14 mouse cellular contexts compared by ENCODE assay signal in the genomic region with DNA sequence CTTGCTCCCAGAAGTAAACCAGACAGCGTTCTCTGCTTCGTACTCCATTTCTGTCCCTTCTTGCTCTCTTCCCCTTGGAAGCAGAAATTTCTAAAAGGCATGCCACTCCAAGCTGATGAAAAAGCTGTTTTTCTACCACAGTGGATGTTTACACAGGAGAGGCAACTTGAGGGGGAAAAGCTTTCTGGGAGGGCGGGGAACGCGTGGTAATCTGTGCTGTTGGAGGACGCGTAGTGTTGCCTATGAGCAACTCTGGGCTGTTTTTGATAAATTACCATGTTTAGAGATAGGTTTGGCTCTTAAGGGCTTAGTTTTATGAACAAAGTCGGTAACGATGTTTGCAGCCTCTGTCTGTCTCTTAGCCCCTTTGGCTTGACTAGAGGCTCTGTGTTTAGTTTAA. TPM values are rescaled to one million over a fixed set of nuclear protein-coding genes. Genes with fewer than 3 reads are reported as not detected.
DNase-seq lines count a peak whose midpoint lies in the region; ATAC-seq and TF ChIP-seq lines count a peak whose summit lies in the region.
"Had no signal": no experiment of that assay in that cellular context is flagged by ENCODE, and none has a peak within 500 bp of the region (broad histone marks: within the 10 kb centered on the region; RNA-seq: fewer than 3 reads in every experiment).

No protein-coding gene starts in this region.

- ATAC-seq in heart, postnatal 0 days (ENCODE audit: insufficient read depth, low read depth) = no peak
- peak; percentile 74 for ATAC-seq in forebrain, embryonic 16.5 days
- no peak for ATAC-seq in midbrain, embryonic 12.5 days (ENCODE audit: low FRiP score, low read depth)

- no peaks in the 10 kb centered on the region for H3K9me3 ChIP-seq in heart, postnatal 0 days (replicated peaks; ENCODE audit: control insufficient read depth, low read length)
- H3K9me3 ChIP-seq in forebrain, embryonic 16.5 days (ENCODE audit: control insufficient read depth, low read length) = no peaks in the 10 kb centered on the region
- H3K9me3 ChIP-seq in midbrain, embryonic 12.5 days = no peaks in the 10 kb centered on the region

- no peak overlapping the region for H3K4me2 ChIP-seq in heart, postnatal 0 days (ENCODE audit: low read depth, low read length)
- H3K4me2 ChIP-seq in forebrain, embryonic 16.5 days (ENCODE audit: low read length) = peak overlapping the region; percentile 61
- H3K4me2 ChIP-seq in midbrain, embryonic 12.5 days (replicated peaks) = peak overlapping the region; percentile 14; the same call in 1 of the 2 replicates

- peaks cover 21% of the 10 kb centered on the region for H3K4me1 ChIP-seq in heart, postnatal 0 days (ENCODE audit: control insufficient read depth, insufficient read depth)
- H3K4me1 ChIP-seq in forebrain, embryonic 16.5 days (replicated peaks; ENCODE audit: control insufficient read depth, insufficient read depth, low read length) = peaks cover 82% of the 10 kb centered on the region
- H3K4me1 ChIP-seq in midbrain, embryonic 12.5 days = peaks cover 83% of the 10 kb centered on the region

- no peak for DNase-seq in heart, postnatal 0 days (ENCODE audit: low spot score)
- no peak for DNase-seq in heart, adult 8-10 months (ENCODE audit: low spot score)
- peak; percentile 93 for DNase-seq in brain, embryonic 14.5 days (ENCODE audit: low read depth)
- DNase-seq in urinary bladder, postnatal 10 days (ENCODE audit: low spot score) = no peak
- no peak for DNase-seq in thymus, postnatal 10 days (ENCODE audit: low spot score in 2 of 2)
- DNase-seq in thymus, adult 18-20 months = no peak
- DNase-seq: gastrocnemius, postnatal 14 days; kidney, postnatal 14 days; left cerebral cortex, postnatal 4 days; thymus, postnatal 4 days had no signal

- no peak for TF ChIP-seq EP300 in heart, postnatal 0 days (IDR thresholded peaks at IDR 0.05; ENCODE audit: low read depth)

- no peak overlapping the region; the same call in 1 of the 2 replicates for H3K27ac ChIP-seq in heart, postnatal 0 days (ENCODE audit: low read depth)
- H3K27ac ChIP-seq in forebrain, embryonic 16.5 days (ENCODE audit: low read length) = peak overlapping the region; percentile 97
- H3K27ac ChIP-seq in midbrain, embryonic 12.5 days (replicated peaks) = peak overlapping the region; percentile 49; the same call in 1 of the 2 replicates

- 61% methylated on average over 9 of the region's 9 CpGs for WGBS in heart, postnatal 0 days
- 10% methylated on average over 9 of the region's 9 CpGs for WGBS in forebrain, embryonic 16.5 days
- 52% methylated on average over 9 of the region's 9 CpGs for WGBS in midbrain, embryonic 12.5 days

- no peak for TF ChIP-seq POLR2A in brain, embryonic 14.5 days (IDR thresholded peaks at IDR 0.05; ENCODE audit: borderline replicate concordance, extremely low read depth, insufficient read depth, insufficient read length, poor library complexity, severe bottlenecking)

- no peak overlapping the region for H3K4me3 ChIP-seq in heart, postnatal 0 days (ENCODE audit: low read depth, low read length)
- H3K4me3 ChIP-seq in forebrain, embryonic 16.5 days (replicated peaks; ENCODE audit: low read length) = peak overlapping the region; percentile 20
- H3K4me3 ChIP-seq in midbrain, embryonic 12.5 days = no peak overlapping the region
- H3K4me3 ChIP-seq: myocyte had no signal

- H3K9ac ChIP-seq in heart, postnatal 0 days (replicated peaks; ENCODE audit: low read depth, low read length) = 0 out of 2 replicates have a peak overlapping the region, but pooled peaks have one; percentile 16
- peak overlapping the region; percentile 61 for H3K9ac ChIP-seq in forebrain, embryonic 16.5 days (replicated peaks; ENCODE audit: low read depth, low read length)
- H3K9ac ChIP-seq in midbrain, embryonic 12.5 days (replicated peaks) = no peak overlapping the region

- H3K36me3 ChIP-seq in heart, postnatal 0 days (replicated peaks; ENCODE audit: control insufficient read depth, insufficient read depth, low read length) = no peaks in the 10 kb centered on the region
- H3K36me3 ChIP-seq in forebrain, embryonic 16.5 days (ENCODE audit: control insufficient read depth, insufficient read depth) = no peaks in the 10 kb centered on the region
- H3K36me3 ChIP-seq in midbrain, embryonic 12.5 days = peaks cover 2% of the 10 kb centered on the region; the same call in 1 of the 2 replicates

- no peaks in the 10 kb centered on the region for H3K27me3 ChIP-seq in heart, postnatal 0 days (ENCODE audit: control insufficient read depth, insufficient read depth, low read length)
- no peaks in the 10 kb centered on the region for H3K27me3 ChIP-seq in forebrain, embryonic 16.5 days (replicated peaks; ENCODE audit: control insufficient read depth, insufficient read depth, low read length)
- no peaks in the 10 kb centered on the region for H3K27me3 ChIP-seq in midbrain, embryonic 12.5 days

- TF ChIP-seq CTCF in heart, postnatal 0 days (IDR thresholded peaks at IDR 0.05; ENCODE audit: low read depth) = no peak
- no peak for TF ChIP-seq CTCF in brain, embryonic 14.5 days (IDR thresholded peaks at IDR 0.05; ENCODE audit: borderline replicate concordance, extremely low read depth, insufficient read depth, insufficient read length)

RNA-seq across cellular contexts. Expression of gene Bcl11a, which starts 17.4 kb away (rescaled TPM):
- 4.1 and 7.1 TPM in 2 replicates for total RNA-seq in heart, postnatal 0 days (2014; rRNA removed; ENCODE audit: low replicate concordance)
- polyA plus RNA-seq in heart, postnatal 0 days (2015; fragmentation: Nextera tagmentation; extraction: Ambion mirVana) = 7.4 and 8.2 TPM in 2 replicates
- 1 to 10 TPM; 2.6 to 4.0 (median 2.9) TPM for total RNA-seq in heart, adult 8-10 months (2022)
- polyA plus RNA-seq in brain, embryonic 14.5 days (2012; rRNA removed) = 70.1 and 88.6 TPM in 2 replicates
- polyA plus RNA-seq in forebrain, embryonic 16.5 days (2015; fragmentation: Nextera tagmentation; extraction: Ambion mirVana) = 236 and 244 TPM in 2 replicates
- polyA plus RNA-seq in midbrain, embryonic 12.5 days (2016; fragmentation: Nextera tagmentation; extraction: Ambion mirVana) = 66.0 and 67.3 TPM in 2 replicates
- polyA plus RNA-seq: myocyte had no signal

RNA-seq across cellular contexts. Expression of gene A830031A19Rik, which starts 20.4 kb away (rescaled TPM):
- not detected in 2 replicates for total RNA-seq in heart, postnatal 0 days (2014; rRNA removed; ENCODE audit: low replicate concordance)
- not detected in 2 replicates for polyA plus RNA-seq in heart, postnatal 0 days (2015; fragmentation: Nextera tagmentation; extraction: Ambion mirVana)
- not detected for total RNA-seq in heart, adult 8-10 months (2022)
- polyA plus RNA-seq in brain, embryonic 14.5 days (2012; rRNA removed) = 0.15 and 0.16 TPM in 2 replicates
- not detected in 2 replicates for polyA plus RNA-seq in forebrain, embryonic 16.5 days (2015; fragmentation: Nextera tagmentation; extraction: Ambion mirVana)
- not detected in 2 replicates for polyA plus RNA-seq in midbrain, embryonic 12.5 days (2016; fragmentation: Nextera tagmentation; extraction: Ambion mirVana)
- total RNA-seq: gastrocnemius, postnatal 14 days had no signal
- polyA plus RNA-seq: embryonic facial prominence, embryonic 11.5 days; myocyte had no signal
